Mouse (Mus musculus): ENCODE results near the gene Aldh3a2. TPM values are rescaled to one million over a fixed set of nuclear protein-coding genes. Genes with fewer than 3 reads are reported as not detected.
A peak's percentile ranks its signal among the peaks of the same experiment; 100 is the strongest.
"Not testable (repeated sequence)": the region's sequence is repeated elsewhere in the genome, so short reads cannot be mapped to it uniquely, and the experiment has no call there.

Aldh3a2 gene
- total RNA-seq (2022) = 10 to 100 TPM; 60.4 to 66.4 (median 61.1) TPM

DNA sequence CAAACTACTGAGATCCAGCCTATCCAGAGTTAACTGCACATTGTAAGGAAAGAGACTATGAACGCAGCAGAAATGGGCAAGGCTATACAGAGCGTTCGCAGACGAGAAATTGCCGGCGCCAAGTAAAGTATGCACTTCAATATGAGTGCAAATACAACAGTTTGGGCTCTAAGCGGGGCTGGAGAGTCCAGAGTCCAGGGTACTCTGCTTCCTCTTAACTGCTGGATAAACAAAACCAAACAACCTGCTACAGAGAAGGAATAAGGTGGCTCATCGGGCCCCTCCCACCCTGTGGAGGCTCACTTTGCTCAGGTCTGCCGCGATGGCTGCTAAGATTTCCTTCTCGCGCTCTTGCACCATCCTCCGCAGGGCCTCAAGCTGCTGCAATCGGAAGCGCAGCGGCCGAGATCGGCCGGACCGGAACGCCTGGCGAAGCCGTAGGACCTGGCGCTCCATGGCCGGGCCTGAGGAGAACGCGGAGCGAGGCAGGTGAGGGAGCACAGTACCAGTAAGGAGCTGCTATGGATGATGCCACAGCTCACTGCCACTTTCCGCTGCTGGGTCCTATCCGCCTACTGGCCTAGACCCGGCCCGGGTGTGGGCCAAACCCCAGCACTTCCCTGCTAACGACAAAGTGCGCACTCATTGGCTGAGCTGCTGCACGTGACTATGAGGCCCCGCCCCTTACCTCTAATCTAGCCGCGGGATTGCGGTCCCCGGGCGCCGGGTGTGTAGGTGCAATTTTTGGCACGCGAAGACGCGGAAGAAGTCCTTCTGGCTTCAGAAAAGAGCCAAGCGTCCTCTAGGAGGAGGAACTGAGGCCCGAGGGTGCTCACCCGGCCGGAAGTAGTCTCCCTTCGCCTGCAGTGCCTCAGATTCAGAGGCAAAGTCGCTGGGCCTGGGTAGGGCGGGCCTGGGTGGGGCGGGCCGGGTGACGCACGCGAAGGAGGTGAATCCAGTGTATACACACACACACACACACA is at the start of gene Aldh3a2:
TSS of gene Aldh3a2 (minus strand) at position 914 of the 983 bp plus-strand sequence.
- DNase-seq (ENCODE audit: low spot score in 2 of 2) = peak; percentile 88 to 91

DNA sequence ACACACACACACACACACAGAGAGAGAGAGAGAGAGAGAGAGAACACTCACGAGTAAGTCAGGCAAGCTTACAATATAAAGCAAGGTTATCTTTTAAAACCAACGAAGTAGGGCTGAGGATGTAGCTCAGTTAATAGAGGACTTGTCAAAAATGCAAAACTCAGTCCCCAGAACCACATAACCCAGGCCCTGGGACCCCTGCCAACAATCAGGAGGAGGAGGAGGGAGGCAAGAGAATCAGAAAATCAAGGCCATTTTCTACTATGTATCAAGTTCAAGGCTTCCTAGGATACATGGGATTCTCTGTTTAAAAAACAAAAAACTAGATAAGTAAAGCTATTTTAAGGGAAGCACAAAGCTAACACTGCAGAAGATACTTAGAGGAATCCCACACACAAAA is 49.6 kb upstream of the Aldh3a2 start:
- no peak for DNase-seq (ENCODE audit: low spot score in 2 of 2)

DNA sequence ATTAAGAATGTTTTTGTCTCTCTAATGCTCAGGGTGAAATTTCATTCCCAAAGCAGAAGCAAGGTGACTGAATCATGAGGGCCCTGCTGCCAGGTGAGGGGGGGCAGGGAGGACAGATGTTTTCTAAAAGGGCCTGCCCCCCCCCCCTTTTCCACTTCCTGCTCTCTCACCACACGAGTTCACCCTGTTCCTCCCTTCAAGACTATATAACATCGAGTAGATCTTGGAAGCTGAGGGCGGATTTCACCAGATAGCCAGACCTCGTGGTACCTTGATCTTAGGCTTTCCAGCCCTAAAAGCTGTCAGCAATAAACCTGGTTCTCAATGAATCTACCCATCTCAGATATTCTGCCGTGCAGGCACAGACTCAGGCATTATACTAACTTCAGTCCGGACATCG is 43.1 kb upstream of the Aldh3a2 start:
- no peak for DNase-seq (ENCODE audit: low spot score in 2 of 2)

- DNase-seq (ENCODE audit: low spot score in 2 of 2) = no peak
Observed at GRCm38 (mm10) chr11:61309831-61310230, 42.6 kb upstream of the Aldh3a2 start.

DNA sequence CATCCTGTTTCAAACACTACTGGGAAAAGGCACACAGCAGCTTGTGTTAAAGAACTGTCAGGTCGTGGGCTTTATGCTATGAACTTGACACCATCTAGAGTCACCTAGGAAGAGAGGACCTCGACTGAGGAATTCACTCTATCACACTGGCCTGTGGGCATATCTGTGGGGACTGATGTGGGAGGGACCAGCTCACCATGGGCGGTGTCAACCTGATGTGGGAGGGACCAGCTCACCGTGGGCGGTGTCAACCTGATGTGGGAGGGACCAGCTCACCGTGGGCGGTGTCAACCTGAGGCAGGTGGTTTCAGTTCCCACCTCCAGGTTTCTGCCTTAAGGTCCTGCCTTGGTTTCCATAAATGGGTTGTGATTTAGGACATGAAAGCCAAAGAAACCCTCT is 40.5 kb upstream of the Aldh3a2 start:
- DNase-seq (ENCODE audit: low spot score in 2 of 2) = no peak

DNA sequence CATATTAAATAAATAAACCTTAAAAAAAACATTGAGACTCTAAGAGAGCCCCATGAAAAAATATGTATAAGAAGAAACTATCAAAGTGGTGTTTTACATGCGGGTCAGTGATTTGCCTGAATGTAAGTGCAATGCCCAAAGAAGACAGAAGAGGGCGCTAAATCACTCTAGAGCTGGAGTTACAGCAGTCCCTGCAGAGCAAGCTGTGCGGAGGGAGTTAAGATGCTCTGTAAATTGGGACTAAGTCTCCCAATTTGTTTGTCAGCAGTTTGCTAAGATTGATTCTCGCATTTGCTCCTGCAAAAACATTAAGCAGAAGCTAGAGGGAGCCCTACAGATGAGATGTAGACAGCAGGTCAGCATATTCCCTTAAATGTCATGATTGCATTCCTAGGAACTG is 38.1 kb upstream of the Aldh3a2 start:
- DNase-seq (ENCODE audit: low spot score in 2 of 2) = peak in 1 of 2 experiments; percentile 30

- DNase-seq (ENCODE audit: low spot score in 2 of 2) = not testable (repeated sequence)
Observed at GRCm38 (mm10) chr11:61304535-61304934, 37.3 kb upstream of the Aldh3a2 start.

- no peak for DNase-seq (ENCODE audit: low spot score in 2 of 2)
Observed at GRCm38 (mm10) chr11:61300716-61301392, 33.6 kb upstream of the Aldh3a2 start.

- no peak for DNase-seq (ENCODE audit: low spot score in 2 of 2)
Observed at GRCm38 (mm10) chr11:61300205-61300604, 32.9 kb upstream of the Aldh3a2 start.

- DNase-seq (ENCODE audit: low spot score in 2 of 2) = no peak
Observed at GRCm38 (mm10) chr11:61297901-61298300, 30.6 kb upstream of the Aldh3a2 start.

GRCm38 (mm10) chr11:61297326-61297725 is 30.1 kb upstream of the Aldh3a2 start:
- no peak for DNase-seq (ENCODE audit: low spot score in 2 of 2)

- no peak for DNase-seq (ENCODE audit: low spot score in 2 of 2)
Observed at GRCm38 (mm10) chr11:61296556-61296955, 29.3 kb upstream of the Aldh3a2 start.

GRCm38 (mm10) chr11:61295556-61295955 is 28.3 kb upstream of the Aldh3a2 start:
- DNase-seq (ENCODE audit: low spot score in 2 of 2) = no peak

GRCm38 (mm10) chr11:61294431-61294830 is 27.2 kb upstream of the Aldh3a2 start:
- DNase-seq (ENCODE audit: low spot score in 2 of 2) = no peak

GRCm38 (mm10) chr11:61293251-61293650 is 26.0 kb upstream of the Aldh3a2 start:
- no peak for DNase-seq (ENCODE audit: low spot score in 2 of 2)

DNA sequence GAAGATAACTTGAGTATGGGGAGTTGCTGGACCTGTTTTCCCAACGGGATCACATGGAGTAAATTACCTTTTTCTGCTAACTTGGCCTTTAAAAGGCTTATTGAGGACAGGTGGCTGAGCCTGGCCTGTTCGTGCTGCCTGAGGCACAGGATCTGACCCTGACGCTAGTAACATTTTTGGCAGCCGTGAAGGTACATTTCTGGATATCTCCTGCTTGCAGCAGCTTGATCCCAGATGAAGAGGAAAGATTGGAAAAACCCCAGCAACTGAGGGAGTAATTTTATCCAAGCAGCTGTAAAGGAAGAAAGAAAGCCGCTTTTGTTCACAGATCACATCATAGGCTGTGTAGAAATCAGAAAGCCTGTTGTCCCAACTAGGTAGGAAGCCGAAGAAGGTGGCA is 17.1 kb upstream of the Aldh3a2 start:
- DNase-seq (ENCODE audit: low spot score in 2 of 2) = no peak

DNA sequence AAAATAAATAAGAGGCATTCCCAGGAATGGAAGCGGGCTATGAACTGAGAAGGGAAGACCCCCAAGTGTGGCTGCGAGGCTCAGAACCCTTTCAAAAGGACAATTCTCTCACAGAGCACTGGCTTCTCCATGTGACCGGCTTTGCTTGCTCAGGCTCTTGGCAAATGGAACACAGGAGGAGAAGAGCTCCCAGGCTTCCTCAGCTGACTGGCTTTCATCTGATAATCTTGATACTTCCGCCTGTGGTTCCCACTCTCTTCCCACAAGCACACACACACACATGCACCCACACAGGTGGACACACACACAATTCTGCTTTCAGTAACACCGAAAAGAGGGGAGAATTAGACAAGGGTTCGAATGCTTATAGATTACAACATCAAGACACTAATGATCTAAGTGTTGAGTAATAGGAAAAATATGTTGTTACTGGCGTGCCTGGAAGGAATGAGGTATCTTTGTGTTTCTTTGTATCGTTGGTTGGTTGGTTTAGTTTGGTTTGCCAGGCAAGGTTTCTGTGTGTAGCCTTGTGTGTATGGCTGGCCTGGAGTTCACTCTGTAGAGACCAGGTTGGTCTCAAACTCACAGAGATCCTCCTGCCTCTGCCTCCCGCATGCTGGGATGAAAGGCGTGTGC is 16.3 kb upstream of the Aldh3a2 start:
- no peak for DNase-seq (ENCODE audit: low spot score in 2 of 2)

DNA sequence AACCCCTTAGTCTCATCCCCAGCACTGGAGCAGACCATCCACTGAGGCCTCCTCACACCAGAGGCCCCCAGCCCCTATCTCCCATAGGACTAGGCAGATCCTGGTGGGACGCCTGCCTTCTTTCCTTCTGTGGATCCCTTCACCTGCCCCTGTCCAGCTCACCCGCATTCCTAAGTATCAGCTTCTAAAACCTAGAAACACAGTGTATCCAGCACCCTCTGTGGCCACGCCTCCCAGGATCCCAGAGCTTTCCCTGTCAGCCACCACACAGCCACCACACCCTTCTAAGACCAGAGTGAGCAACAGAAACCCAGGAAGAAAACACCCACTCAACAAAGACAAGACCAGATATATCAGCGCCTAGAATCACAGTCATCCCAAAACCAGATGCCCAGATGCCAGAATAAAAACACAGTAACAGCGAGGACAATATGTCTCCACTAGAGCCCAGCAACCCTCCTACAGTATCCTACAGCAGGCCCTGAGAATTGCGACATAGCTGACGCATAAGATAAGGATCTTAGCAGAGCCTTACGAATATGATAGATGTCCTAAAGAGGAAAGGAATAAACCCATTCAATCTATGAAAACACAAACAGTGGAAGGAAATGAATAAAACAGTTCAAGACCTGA is 11.3 kb upstream of the Aldh3a2 start:
- no peak for DNase-seq (ENCODE audit: low spot score in 2 of 2)

GRCm38 (mm10) chr11:61277937-61278336 is 10.7 kb upstream of the Aldh3a2 start:
- no peak for DNase-seq (ENCODE audit: low spot score in 2 of 2)

DNA sequence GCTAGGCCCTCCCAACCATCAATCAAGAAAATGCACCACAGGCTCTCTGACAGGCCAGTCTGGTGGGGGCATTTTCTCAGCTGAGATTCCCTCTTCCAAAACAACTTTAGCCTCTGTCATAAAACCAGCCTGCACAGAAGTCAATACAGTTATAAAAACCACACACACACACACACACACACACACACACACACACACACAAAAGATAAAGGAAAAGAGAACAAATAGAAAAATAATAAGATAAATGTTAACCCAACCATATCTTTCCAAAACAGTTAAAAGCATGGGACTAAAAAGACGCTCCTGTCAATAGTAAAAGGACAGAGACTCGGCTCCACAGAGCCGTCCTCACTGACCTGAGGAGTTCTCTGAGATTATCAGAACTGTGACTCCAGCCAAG is 9.2 kb upstream of the Aldh3a2 start:
- DNase-seq (ENCODE audit: low spot score in 2 of 2) = no peak

- DNase-seq (ENCODE audit: low spot score in 2 of 2) = no peak
Observed at GRCm38 (mm10) chr11:61275106-61275505, 7.8 kb upstream of the Aldh3a2 start.
